Mouse (Mus musculus) adrenal gland, postnatal 14 days (tissue): ENCODE data around the gene Olfr1495. TPM values are rescaled to one million over a fixed set of nuclear protein-coding genes. Genes with fewer than 3 reads are reported as not detected.
A peak's percentile ranks its signal among the peaks of the same experiment; 100 is the strongest.
"Not testable (repeated sequence)": the region's sequence is repeated elsewhere in the genome, so short reads cannot be mapped to it uniquely, and the experiment has no call there.

Source experiments
- DNase-seq: peaks from one replicate; pipeline ENCODE4 v3.0.0; 2021; ENCODE audit warnings: mixed read lengths
- long read RNA-seq, 2 experiments: library from polyadenylated mRNA; stranded (forward); transcript quantifications; one replicate each; pipeline ENCODE4 v2.0.0; 2021
- total RNA-seq: library from RNA; stranded (reverse); gene quantifications from 2 replicates; pipeline ENCODE4 v1.2.3, GENCODE M21; 2021

Olfr1495 gene
- not detected in 2 replicates for total RNA-seq
- long read RNA-seq, experiment 1 = 0 reads
- long read RNA-seq, experiment 2 = 0 reads

DNA sequence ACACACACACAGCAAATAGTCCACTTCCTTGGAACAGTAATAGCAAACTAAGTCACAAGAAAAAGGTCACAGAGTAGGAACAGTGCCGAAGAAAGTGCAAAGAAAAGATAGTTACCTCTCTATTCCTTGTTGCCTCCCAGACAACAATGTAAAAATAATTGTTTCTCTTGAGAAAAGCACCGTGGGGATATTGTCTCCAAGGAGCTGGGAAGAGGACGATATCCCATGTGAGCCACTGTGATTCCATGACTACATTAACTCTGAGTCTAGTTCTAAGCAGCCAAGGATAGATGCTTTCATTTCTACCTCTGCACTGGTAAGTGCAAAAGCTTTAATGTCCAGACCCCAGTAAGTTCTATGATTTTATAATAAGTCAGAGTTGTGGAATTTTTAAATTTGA, at the start of gene Olfr1495:
Olfr1495 (plus strand) TSS at position 301 of the 400 bp plus-strand sequence.
- DNase-seq = no peak

DNA sequence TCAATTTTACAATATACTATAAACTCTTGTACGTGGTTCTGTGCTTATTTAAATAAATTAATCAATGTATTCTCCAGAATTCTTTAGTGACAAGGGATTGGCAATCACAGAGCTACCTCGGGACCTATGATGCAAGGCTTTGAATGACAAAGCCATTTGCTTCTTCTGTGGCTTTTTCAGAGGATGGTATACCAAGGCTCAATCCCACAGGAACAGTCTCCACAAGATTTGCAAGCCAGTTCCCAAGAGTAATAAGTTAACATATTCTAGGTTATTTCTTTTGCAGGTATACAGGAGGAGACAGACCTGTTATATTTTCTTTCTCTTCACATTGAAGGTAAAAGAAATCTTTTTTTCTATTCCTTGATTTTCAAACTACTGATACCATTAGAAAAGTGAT, 41.4 kb upstream of the Olfr1495 start, which contains the start of gene Olfr1493-ps1:
Olfr1493-ps1 (plus strand) TSS at position 301 of the 400 bp plus-strand sequence.
- DNase-seq = no peak

DNA sequence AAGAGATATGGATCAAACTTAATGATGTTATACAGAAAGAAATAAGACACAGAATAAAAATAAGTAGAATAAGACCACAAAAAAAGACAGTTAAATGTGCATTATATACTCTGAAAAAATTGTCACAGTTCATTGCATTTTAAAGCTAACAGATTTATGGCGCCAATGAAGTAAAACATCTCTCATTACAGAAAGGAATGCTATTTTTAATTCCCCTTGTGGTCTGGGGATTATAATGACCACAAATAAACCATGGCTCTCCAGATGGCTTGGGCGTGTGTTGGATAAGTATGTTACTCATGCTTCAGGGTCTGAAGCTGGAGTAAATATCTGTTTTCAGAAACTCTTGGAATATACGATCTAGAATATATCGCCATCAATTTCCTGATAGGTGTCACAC, 25.0 kb upstream of the Olfr1495 start, which contains the start of gene Olfr1494:
Olfr1494 (plus strand) TSS at position 301 of the 400 bp plus-strand sequence.
- no peak for DNase-seq

DNA sequence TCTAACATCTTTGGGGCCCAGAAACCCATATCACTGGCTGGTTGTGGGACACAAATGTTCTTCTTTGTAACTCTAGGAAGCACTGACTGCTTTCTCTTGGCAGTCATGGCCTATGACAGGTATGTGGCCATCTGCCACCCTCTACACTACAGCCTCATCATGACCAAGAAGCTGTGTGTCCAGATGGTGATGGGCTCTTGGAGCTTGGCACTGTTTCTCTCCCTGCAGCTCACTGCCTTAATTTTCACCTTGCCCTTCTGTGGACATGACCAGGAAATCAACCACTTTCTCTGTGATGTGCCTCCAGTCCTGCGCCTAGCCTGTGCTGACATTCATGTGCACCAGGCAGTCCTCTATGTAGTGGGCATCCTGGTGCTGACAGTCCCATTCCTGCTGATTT, 15.0 kb upstream of the Olfr1495 start:
- no peak for DNase-seq

DNA sequence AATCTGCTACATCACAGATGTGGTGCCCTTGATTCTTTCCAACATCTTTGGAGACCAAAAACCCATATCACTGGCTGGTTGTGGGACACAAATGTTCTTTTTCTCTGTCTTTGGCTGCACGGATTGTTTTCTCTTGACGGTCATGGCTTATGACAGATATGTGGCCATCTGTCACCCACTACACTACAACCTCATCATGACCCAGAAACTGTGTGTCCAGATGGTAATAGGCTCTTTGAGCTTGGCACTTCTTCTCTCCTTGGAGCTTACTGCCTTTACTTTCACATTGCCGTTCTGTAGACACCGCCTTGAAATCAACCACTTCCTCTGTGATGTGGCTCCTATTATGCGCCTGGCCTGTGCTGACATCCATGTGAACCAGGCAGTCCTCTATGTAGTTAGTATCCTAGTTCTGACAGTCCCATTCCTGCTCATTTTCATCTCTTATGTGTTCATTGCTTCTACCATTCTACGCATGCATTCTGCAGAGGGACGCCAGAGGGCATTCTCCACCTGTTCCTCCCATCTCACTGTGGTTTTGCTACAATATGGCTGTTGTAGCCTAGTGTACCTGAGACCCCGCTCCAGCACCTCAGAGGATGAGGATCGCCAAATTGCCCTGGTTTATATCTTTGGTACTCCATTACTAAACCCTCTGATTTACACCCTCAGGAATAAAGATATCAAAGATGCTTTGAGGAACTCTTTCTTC, 4.3 kb downstream of the Olfr1495 start:
- no peak for DNase-seq

DNA sequence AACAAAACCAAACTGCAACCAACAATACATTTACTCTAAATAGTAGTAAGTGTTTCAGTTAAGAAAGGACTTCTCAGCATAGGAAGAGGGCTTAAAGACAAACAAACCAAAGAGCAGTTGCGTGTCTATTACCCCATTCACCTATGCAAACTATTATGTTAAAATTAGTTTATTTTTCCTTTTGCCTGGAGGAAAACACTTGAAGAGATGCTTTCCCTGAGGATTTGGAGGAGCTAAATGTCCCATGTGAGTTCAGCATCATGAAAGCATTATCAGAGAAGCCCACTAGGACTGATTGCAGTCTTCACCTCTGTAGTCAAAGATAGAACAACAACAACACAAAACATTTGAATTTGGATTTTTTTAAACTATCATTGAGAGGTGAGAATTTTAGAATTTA, 13.2 kb downstream of the Olfr1495 start, which contains the start of gene Olfr1496:
Olfr1496 (plus strand) TSS at position 301 of the 400 bp plus-strand sequence.
- no peak for DNase-seq

DNA sequence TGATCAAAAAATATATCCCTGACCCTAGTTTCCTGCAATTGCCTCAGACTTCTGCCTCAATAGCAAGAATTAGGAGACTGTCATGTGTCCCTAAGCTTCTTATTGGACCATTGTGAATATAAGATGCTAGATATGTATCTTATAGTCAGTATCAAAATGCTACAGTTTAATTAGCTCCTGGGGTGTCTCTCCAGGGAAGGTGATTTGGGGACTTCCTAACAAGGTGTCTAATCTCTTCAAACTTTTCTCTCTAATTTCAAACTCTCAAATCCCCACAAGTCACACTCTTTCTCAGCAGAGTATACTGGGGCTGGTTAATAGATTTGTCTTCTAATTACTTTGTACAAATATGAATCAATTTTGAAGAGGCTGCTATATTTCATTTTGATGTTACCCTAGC, 33.7 kb downstream of the Olfr1495 start, which contains the start of gene Olfr1497:
Olfr1497 (minus strand) TSS at position 101 of the 400 bp plus-strand sequence.
- no peak for DNase-seq

DNA sequence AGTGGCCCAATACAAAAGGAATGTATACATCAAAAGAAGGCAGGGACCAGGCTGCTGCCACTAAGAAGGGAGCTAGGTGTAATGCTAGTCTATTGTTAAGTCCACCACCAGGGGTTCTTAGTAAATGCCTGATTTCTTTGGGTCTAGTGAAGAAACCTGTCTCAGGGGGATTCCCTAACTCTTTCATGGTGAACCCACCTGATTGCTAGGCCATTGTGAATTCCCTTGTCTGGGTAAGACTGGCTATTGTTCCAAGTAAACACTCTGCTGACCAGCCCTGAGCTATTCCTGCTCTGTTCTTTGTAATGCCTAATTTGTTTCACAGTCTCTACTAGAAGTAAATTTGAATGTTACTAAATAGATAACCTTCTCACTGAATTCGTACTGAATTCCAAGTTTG, 41.1 kb downstream of the Olfr1495 start:
- not testable (repeated sequence) for DNase-seq

DNA sequence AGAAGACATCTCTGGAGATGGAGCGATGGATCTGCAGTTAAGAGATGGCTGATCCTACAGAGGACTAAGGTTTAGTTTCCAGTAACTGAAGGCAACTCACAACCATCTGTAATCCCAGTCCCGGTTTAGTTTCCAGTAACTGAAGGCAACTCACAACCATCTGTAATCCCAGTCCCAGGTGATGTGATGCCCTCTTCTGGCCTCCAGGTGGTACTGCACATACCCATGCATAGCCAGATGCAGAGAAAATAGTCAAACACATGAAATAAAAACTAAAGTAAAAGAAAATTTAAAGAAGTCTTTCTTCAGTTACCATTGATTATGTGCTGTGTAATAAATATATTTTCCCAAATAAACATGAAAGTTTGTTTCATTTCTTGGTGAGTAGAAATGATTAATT, 48.4 kb downstream of the Olfr1495 start:
- DNase-seq = peak; percentile 4

DNA sequence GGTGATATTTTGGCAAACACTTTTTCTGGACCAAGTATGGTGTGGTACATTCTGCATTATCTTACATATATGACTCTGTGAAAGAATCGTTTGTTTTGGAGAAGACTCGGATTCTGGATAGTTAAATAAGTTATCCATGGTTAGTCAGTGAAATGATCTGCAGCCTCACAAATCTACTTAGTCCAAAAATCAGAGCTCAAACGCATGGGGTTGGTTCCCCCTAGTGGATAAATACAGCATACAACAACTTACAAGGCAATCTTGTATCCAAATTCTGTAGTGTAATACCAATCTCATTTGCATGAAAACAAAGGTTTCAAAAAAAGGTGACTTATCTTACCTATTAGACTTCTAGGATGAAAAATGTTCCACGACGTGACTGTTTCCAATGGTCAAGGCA, 54.4 kb downstream of the Olfr1495 start:
- DNase-seq = no peak

DNA sequence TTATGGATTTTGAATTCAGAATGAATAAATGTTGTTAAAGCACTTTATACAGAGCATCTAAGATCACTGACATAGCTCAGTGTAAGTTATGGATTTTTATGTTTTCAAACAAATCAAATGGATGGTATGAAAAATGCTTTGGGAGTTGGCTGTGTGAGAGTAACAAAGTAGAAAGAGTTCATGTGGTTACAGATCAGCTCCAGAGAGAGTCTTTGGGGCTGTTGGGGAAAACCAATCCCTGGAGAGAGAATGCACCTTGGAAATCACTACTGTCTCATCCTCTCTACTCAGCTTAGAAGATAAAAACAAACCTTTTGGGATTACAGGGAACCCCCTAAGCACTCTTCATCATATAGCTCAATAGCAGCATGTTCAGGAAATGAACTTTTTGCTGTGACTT, 54.9 kb downstream of the Olfr1495 start, which contains the start of gene Olfr1499:
Olfr1499 (minus strand) TSS at position 101 of the 400 bp plus-strand sequence.
- no peak for DNase-seq

Other genes starting within 250 kb of the Olfr1495 start
- not detected in 2 replicates for gene Olfr1480, start 236.7 kb upstream of the Olfr1495 start, total RNA-seq
- not detected in 2 replicates for gene Olfr1484, start 181.1 kb upstream of the Olfr1495 start, total RNA-seq
- gene Olfr1487, start 147.2 kb upstream of the Olfr1495 start, total RNA-seq = not detected in 2 replicates
- gene Olfr1489, start 133.0 kb upstream of the Olfr1495 start, total RNA-seq = not detected in 2 replicates
- not detected in 2 replicates for gene Olfr1490, start 113.5 kb upstream of the Olfr1495 start, total RNA-seq
- gene Olfr1491, start 67.3 kb upstream of the Olfr1495 start, total RNA-seq = not detected in 2 replicates
- not detected in 2 replicates for gene Olfr1493-ps1, start 41.3 kb upstream of the Olfr1495 start, total RNA-seq
- gene Olfr1494, start 24.9 kb upstream of the Olfr1495 start, total RNA-seq = not detected in 2 replicates
- gene Olfr1496, start 13.3 kb downstream of the Olfr1495 start, total RNA-seq = not detected in 2 replicates
- gene Olfr1497, start 33.6 kb downstream of the Olfr1495 start, total RNA-seq = not detected in 2 replicates
- gene Olfr1499, start 54.8 kb downstream of the Olfr1495 start, total RNA-seq = not detected in 2 replicates
- gene Olfr1500, start 65.9 kb downstream of the Olfr1495 start, total RNA-seq = not detected in 2 replicates
- not detected in 2 replicates for gene Olfr1501, start 86.1 kb downstream of the Olfr1495 start, total RNA-seq
- not detected in 2 replicates for gene Olfr1502, start 97.2 kb downstream of the Olfr1495 start, total RNA-seq
- gene Olfr1504, start 133.3 kb downstream of the Olfr1495 start, total RNA-seq = not detected in 2 replicates
- not detected in 2 replicates for gene Olfr1505, start 148.9 kb downstream of the Olfr1495 start, total RNA-seq